Comparison of ENCODE assay signal across 9 mouse cellular contexts in genomic region chr19:34500763-34501162, GRCm38 (mm10). TPM values are rescaled to one million over a fixed set of nuclear protein-coding genes. Genes with fewer than 3 reads are reported as not detected.
A peak's percentile ranks its signal among the peaks of the same experiment; 100 is the strongest.
DNase-seq lines count a peak whose midpoint lies in the region; ATAC-seq lines count a peak whose summit lies in the region.
"Had no signal": no experiment of that assay in that cellular context is flagged by ENCODE, and none has a peak within 500 bp of the region (broad histone marks: within the 10 kb centered on the region; RNA-seq: fewer than 3 reads in every experiment).

No protein-coding gene starts in this region.

- H3K9me3 ChIP-seq in midbrain, embryonic 10.5 days (replicated peaks), result no peaks in the 10 kb centered on the region
- no peaks in the 10 kb centered on the region for H3K9me3 ChIP-seq in midbrain, embryonic 16.5 days (replicated peaks; ENCODE audit: control insufficient read depth, low read length, poor library complexity, severe bottlenecking)
- H3K9me3 ChIP-seq in intestine, embryonic 15.5 days, result no peaks in the 10 kb centered on the region
- no peaks in the 10 kb centered on the region for H3K9me3 ChIP-seq in midbrain, embryonic 12.5 days

- H3K4me2 ChIP-seq in midbrain, embryonic 16.5 days (ENCODE audit: low read length), result no peak overlapping the region
- no peak overlapping the region for H3K4me2 ChIP-seq in intestine, embryonic 15.5 days (replicated peaks)
- no peak overlapping the region for H3K4me2 ChIP-seq in midbrain, embryonic 12.5 days (replicated peaks)

- H3K27ac ChIP-seq in midbrain, embryonic 10.5 days (replicated peaks), result no peak overlapping the region
- H3K27ac ChIP-seq in midbrain, embryonic 16.5 days (ENCODE audit: low read length), result no peak overlapping the region
- H3K27ac ChIP-seq in intestine, embryonic 15.5 days, result no peak overlapping the region
- no peak overlapping the region for H3K27ac ChIP-seq in midbrain, embryonic 12.5 days (replicated peaks)

- no peaks in the 10 kb centered on the region for H3K4me1 ChIP-seq in midbrain, embryonic 10.5 days
- H3K4me1 ChIP-seq in midbrain, embryonic 16.5 days (ENCODE audit: control insufficient read depth, insufficient read depth, low read length), result no peaks in the 10 kb centered on the region
- 0 out of 2 replicates have a peak, but pooled peaks cover 3% of the 10 kb centered on the region for H3K4me1 ChIP-seq in intestine, embryonic 15.5 days (replicated peaks)
- no peaks in the 10 kb centered on the region for H3K4me1 ChIP-seq in midbrain, embryonic 12.5 days

- H3K27me3 ChIP-seq in midbrain, embryonic 10.5 days (ENCODE audit: low read depth, poor library complexity, severe bottlenecking), result no peaks in the 10 kb centered on the region
- H3K27me3 ChIP-seq in midbrain, embryonic 16.5 days (ENCODE audit: control insufficient read depth, insufficient read depth, low read depth, low read length), result no peaks in the 10 kb centered on the region
- H3K27me3 ChIP-seq in intestine, embryonic 15.5 days (replicated peaks), result no peaks in the 10 kb centered on the region
- no peaks in the 10 kb centered on the region for H3K27me3 ChIP-seq in midbrain, embryonic 12.5 days

- 43% methylated on average over 4 of the region's 4 CpGs for WGBS in midbrain, embryonic 10.5 days
- 51% methylated on average over 4 of the region's 4 CpGs for WGBS in midbrain, embryonic 16.5 days
- WGBS in intestine, embryonic 15.5 days, result 44% methylated on average over 4 of the region's 4 CpGs
- WGBS in midbrain, embryonic 12.5 days, result 50% methylated on average over 4 of the region's 4 CpGs

- H3K36me3 ChIP-seq in midbrain, embryonic 10.5 days, result peaks cover 3% of the 10 kb centered on the region
- H3K36me3 ChIP-seq in midbrain, embryonic 16.5 days (ENCODE audit: control insufficient read depth, insufficient read depth, low read length), result peaks cover 2% of the 10 kb centered on the region; the same call in 1 of the 2 replicates
- H3K36me3 ChIP-seq in intestine, embryonic 15.5 days, result no peaks in the 10 kb centered on the region
- no peaks in the 10 kb centered on the region for H3K36me3 ChIP-seq in midbrain, embryonic 12.5 days

- no peak overlapping the region for H3K4me3 ChIP-seq in midbrain, embryonic 10.5 days
- H3K4me3 ChIP-seq in midbrain, embryonic 16.5 days (ENCODE audit: low read depth, low read length), result no peak overlapping the region
- H3K4me3 ChIP-seq in intestine, embryonic 15.5 days (replicated peaks), result no peak overlapping the region
- H3K4me3 ChIP-seq in midbrain, embryonic 12.5 days, result no peak overlapping the region

- intact Hi-C loops in left cerebral cortex, postnatal 14 days (cut with DNase I), result no loop called here

- no peak for ATAC-seq in midbrain, embryonic 16.5 days
- ATAC-seq in intestine, embryonic 15.5 days, result peak; percentile 75
- 0 out of 2 replicates have a peak, but pooled peaks have one; percentile 62 for ATAC-seq in midbrain, embryonic 12.5 days (ENCODE audit: low FRiP score, low read depth)

- no peak overlapping the region for H3K9ac ChIP-seq in midbrain, embryonic 16.5 days (ENCODE audit: low read depth, low read length)
- no peak overlapping the region for H3K9ac ChIP-seq in intestine, embryonic 15.5 days
- H3K9ac ChIP-seq in midbrain, embryonic 12.5 days (replicated peaks), result no peak overlapping the region

- DNase-seq in midbrain, embryonic 10.5 days (ENCODE audit: low spot score), result peak; percentile 44
- DNase-seq in cerebellum, adult 18-20 months, result peak; percentile 31 to 49
- DNase-seq in frontal cortex, postnatal 14 days (ENCODE audit: low spot score in 2 of 2), result peak; percentile 31 to 34
- DNase-seq in left cerebral cortex, postnatal 14 days (ENCODE audit: low spot score in 2 of 2), result peak; percentile 50 to 64
- peak; percentile 80 to 85 for DNase-seq in spleen, postnatal 36 days (ENCODE audit: low spot score in 2 of 2)

RNA-seq across cellular contexts. Expression of gene Ch25h, which starts 25.8 kb away (rescaled TPM):
- 0.32 and 0.78 TPM in 2 replicates for polyA plus RNA-seq in midbrain, embryonic 10.5 days (2016; fragmentation: Nextera tagmentation; extraction: Ambion mirVana)
- polyA plus RNA-seq in midbrain, embryonic 16.5 days (2015; fragmentation: Nextera tagmentation; extraction: Ambion mirVana), result 0.72 and 0.78 TPM in 2 replicates
- polyA plus RNA-seq in intestine, embryonic 15.5 days (2015; fragmentation: Nextera tagmentation; extraction: Ambion mirVana), result 3.2 and 4.2 TPM in 2 replicates
- under 1 TPM; 0.59 to 0.89 TPM for total RNA-seq in left cerebral cortex, postnatal 14 days (2021)
- 1.5 and 2.3 TPM in 2 replicates for polyA plus RNA-seq in midbrain, embryonic 12.5 days (2016; fragmentation: Nextera tagmentation; extraction: Ambion mirVana)
- total RNA-seq: adrenal gland, postnatal 4 days had no signal

RNA-seq across cellular contexts. Expression of gene Lipa, which starts 26.5 kb away (rescaled TPM):
- 18.2 and 22.2 TPM in 2 replicates for polyA plus RNA-seq in midbrain, embryonic 10.5 days (2016; fragmentation: Nextera tagmentation; extraction: Ambion mirVana)
- polyA plus RNA-seq in midbrain, embryonic 16.5 days (2015; fragmentation: Nextera tagmentation; extraction: Ambion mirVana), result 24.9 and 27.2 TPM in 2 replicates
- polyA plus RNA-seq in intestine, embryonic 15.5 days (2015; fragmentation: Nextera tagmentation; extraction: Ambion mirVana), result 30.7 and 34.9 TPM in 2 replicates
- 10 to 100 TPM; 15.7 to 18.6 TPM for total RNA-seq in left cerebral cortex, postnatal 14 days (2021)
- polyA plus RNA-seq in midbrain, embryonic 12.5 days (2016; fragmentation: Nextera tagmentation; extraction: Ambion mirVana), result 23.0 and 25.3 TPM in 2 replicates

RNA-seq across cellular contexts. Expression of gene Ifit2, which starts 49.7 kb away (rescaled TPM):
- 3.8 and 5.3 TPM in 2 replicates for polyA plus RNA-seq in midbrain, embryonic 10.5 days (2016; fragmentation: Nextera tagmentation; extraction: Ambion mirVana)
- 8.3 and 9.9 TPM in 2 replicates for polyA plus RNA-seq in midbrain, embryonic 16.5 days (2015; fragmentation: Nextera tagmentation; extraction: Ambion mirVana)
- 6.3 and 6.7 TPM in 2 replicates for polyA plus RNA-seq in intestine, embryonic 15.5 days (2015; fragmentation: Nextera tagmentation; extraction: Ambion mirVana)
- total RNA-seq in left cerebral cortex, postnatal 14 days (2021), result 1 to 10 TPM; 7.7 TPM
- polyA plus RNA-seq in midbrain, embryonic 12.5 days (2016; fragmentation: Nextera tagmentation; extraction: Ambion mirVana), result 4.3 and 5.2 TPM in 2 replicates

Comparison
In these comparisons a context has a peak if more than half of its experiments do, and no peak if none do; other contexts are left out.
1. DNase-seq: peak in every context shown above with its lines; median percentile 82 in spleen, postnatal 36 days; 57 in left cerebral cortex, postnatal 14 days; 44 in midbrain, embryonic 10.5 days; 40 in cerebellum, adult 18-20 months; 32 in frontal cortex, postnatal 14 days.